Mouse (Mus musculus) c-Kit-positive CD71-negative TER-119-negative erythroid progenitor cells, embryonic 14.5 days (primary cell): ENCODE data around the gene Gm6793.

Experiments used
- DNase-seq: peaks from one replicate; pipeline ENCODE4 v3.0.0-alpha.2; 2013; ENCODE audit warnings: low read depth

Gm6793 gene

GRCm38 (mm10) chr8:112014936-112015335 lies at the start of gene Gm6793:
Gm6793 (minus strand) TSS chr8:112015036.
- DNase-seq: no peak

GRCm38 (mm10) chr8:112061372-112061771 lies 46.5 kb upstream of the Gm6793 start:
- peak; percentile 35 for DNase-seq

- DNase-seq: no peak
Observed at GRCm38 (mm10) chr8:112054456-112054855, 39.6 kb upstream of the Gm6793 start.

GRCm38 (mm10) chr8:112051537-112051936 lies 36.7 kb upstream of the Gm6793 start:
- DNase-seq: no peak

GRCm38 (mm10) chr8:112049984-112050383 lies 35.1 kb upstream of the Gm6793 start:
- no peak for DNase-seq

GRCm38 (mm10) chr8:112048293-112048692 lies 33.5 kb upstream of the Gm6793 start:
- no peak for DNase-seq

GRCm38 (mm10) chr8:112045896-112046295 lies 31.1 kb upstream of the Gm6793 start:
- peak; percentile 78 for DNase-seq

GRCm38 (mm10) chr8:112045182-112045581 lies 30.3 kb upstream of the Gm6793 start:
- peak; percentile 8 for DNase-seq

GRCm38 (mm10) chr8:112037521-112037920 lies 22.7 kb upstream of the Gm6793 start:
- no peak for DNase-seq

- DNase-seq: peak; percentile 40
Observed at GRCm38 (mm10) chr8:112034603-112035002, 19.8 kb upstream of the Gm6793 start.

- no peak for DNase-seq
Observed at GRCm38 (mm10) chr8:112033071-112033470, 18.2 kb upstream of the Gm6793 start.

GRCm38 (mm10) chr8:112030663-112031062 lies 15.8 kb upstream of the Gm6793 start:
- no peak for DNase-seq

- DNase-seq: no peak
Observed at GRCm38 (mm10) chr8:112029455-112029854, 14.6 kb upstream of the Gm6793 start.

GRCm38 (mm10) chr8:112011816-112012242 lies 3.0 kb downstream of the Gm6793 start:
- DNase-seq: no peak

GRCm38 (mm10) chr8:112010997-112011815 lies 3.6 kb downstream of the Gm6793 start, which contains the start of the genes Kars and Terf2ip:
Kars (minus strand) TSS chr8:112011323.
Terf2ip (plus strand) TSS chr8:112011398.
- DNase-seq: peak; percentile 88

- DNase-seq: no peak
Observed at GRCm38 (mm10) chr8:112009558-112009957, 5.3 kb downstream of the Gm6793 start.

GRCm38 (mm10) chr8:112007669-112008068 lies 7.2 kb downstream of the Gm6793 start:
- DNase-seq: no peak

- DNase-seq: no peak
Observed at GRCm38 (mm10) chr8:112005601-112006000, 9.2 kb downstream of the Gm6793 start.

- DNase-seq: no peak
Observed at GRCm38 (mm10) chr8:112004754-112005153, 10.1 kb downstream of the Gm6793 start.

GRCm38 (mm10) chr8:111992703-111993039 lies 22.2 kb downstream of the Gm6793 start:
- no peak for DNase-seq

GRCm38 (mm10) chr8:111992013-111992702 lies 22.7 kb downstream of the Gm6793 start, which contains the start of gene Adat1:
Adat1 (minus strand) TSS chr8:111992302.
- peak; percentile 77 for DNase-seq

GRCm38 (mm10) chr8:111991278-111991677 lies 23.6 kb downstream of the Gm6793 start:
- no peak for DNase-seq

- peak; percentile 81 for DNase-seq
Observed at GRCm38 (mm10) chr8:111989911-111990310, 24.9 kb downstream of the Gm6793 start.
